Mouse (Mus musculus): ENCODE measurements around the gene Sh3d21. TPM values are rescaled to one million over a fixed set of nuclear protein-coding genes. Genes with fewer than 3 reads are reported as not detected.

Gene Sh3d21
- total and polyA plus RNA-seq, 2 experiments from 2014 or later = 1.7 to 2.1 TPM

DNA sequence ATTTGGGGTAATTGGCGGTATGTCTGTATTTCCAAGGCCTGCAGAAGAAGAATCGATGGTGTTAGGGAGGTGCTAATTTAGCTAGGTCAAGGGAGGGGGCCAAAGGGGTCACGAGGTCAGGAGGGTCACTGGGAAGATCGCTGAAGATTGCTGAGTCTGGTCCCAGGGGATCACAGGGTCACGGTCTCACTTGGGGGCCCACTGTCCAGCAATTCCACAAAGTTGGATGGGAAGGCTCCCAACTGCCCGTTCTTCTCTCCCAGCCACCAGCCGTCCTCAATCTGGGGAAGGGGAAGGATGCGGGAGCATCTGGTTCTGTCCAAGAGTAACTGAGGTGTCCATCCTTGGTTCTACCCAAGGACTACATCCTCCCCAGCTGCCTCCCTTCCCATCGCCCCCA is 1.3 kb downstream of the Sh3d21 start:
- H3K4me3 ChIP-seq (ENCODE audit: low read depth, low read length) = peak overlapping the region; percentile 57
- H3K9me3 ChIP-seq (ENCODE audit: low read length) = no peaks in the 10 kb centered on the region
- H3K4me2 ChIP-seq (ENCODE audit: low read depth) = peak overlapping the region; percentile 99
- H3K9ac ChIP-seq = no peak overlapping the region
- no peak for TF ChIP-seq CTCF (IDR thresholded peaks at IDR 0.05; ENCODE audit: low read depth)
- H3K4me1 ChIP-seq (ENCODE audit: insufficient read depth) = peaks cover 8% of the 10 kb centered on the region; the same call in 1 of the 2 replicates
- no peak for ATAC-seq
- 70% methylated on average over 9 of the region's 9 CpGs for WGBS
- no peak overlapping the region for H3K27ac ChIP-seq (ENCODE audit: low read depth, low read length)
- H3K27me3 ChIP-seq (ENCODE audit: insufficient read depth, low read length) = no peaks in the 10 kb centered on the region
- H3K36me3 ChIP-seq (ENCODE audit: insufficient read depth) = peaks cover 16% of the 10 kb centered on the region
- no peak for DNase-seq

DNA sequence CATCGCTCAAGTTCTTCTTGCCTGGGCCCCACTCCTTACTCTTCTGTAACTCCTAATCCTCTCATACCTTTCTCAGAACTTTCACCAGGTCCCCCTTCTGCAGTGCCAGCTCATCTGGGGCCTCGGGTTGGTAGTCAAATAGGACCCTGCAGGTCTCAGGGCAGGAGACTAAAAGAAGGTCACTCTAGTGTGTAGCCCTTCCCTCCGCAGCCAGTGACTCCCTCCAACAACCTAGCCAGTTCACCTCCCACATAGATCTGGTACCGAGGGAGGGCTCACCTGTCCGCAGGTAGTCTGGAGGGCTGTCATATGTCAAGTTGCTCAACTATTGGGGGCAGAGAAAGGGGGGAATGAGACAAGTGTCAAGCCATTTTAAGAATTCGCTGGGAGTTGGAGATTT is 1.8 kb downstream of the Sh3d21 start:
- Histone ChIP-seq H3K9ac (no peak overlapping the region), H3K4me2 (ENCODE audit: low read depth) (no peak overlapping the region), H3K27ac (ENCODE audit: low read depth, low read length) (no peak overlapping the region), H3K4me1 (ENCODE audit: insufficient read depth) (peaks cover 8% of the 10 kb centered on the region; the same call in 1 of the 2 replicates), H3K4me3 (ENCODE audit: low read depth, low read length) (no peak overlapping the region), H3K27me3 (ENCODE audit: insufficient read depth, low read length) (no peaks in the 10 kb centered on the region), H3K9me3 (ENCODE audit: low read length) (no peaks in the 10 kb centered on the region), H3K36me3 (ENCODE audit: insufficient read depth) (peaks cover 10% of the 10 kb centered on the region)
- 93% methylated on average over 6 of the region's 6 CpGs for WGBS
- DNase-seq = no peak
- TF ChIP-seq CTCF (IDR thresholded peaks at IDR 0.05; ENCODE audit: low read depth) = no peak
- no peak for ATAC-seq

DNA sequence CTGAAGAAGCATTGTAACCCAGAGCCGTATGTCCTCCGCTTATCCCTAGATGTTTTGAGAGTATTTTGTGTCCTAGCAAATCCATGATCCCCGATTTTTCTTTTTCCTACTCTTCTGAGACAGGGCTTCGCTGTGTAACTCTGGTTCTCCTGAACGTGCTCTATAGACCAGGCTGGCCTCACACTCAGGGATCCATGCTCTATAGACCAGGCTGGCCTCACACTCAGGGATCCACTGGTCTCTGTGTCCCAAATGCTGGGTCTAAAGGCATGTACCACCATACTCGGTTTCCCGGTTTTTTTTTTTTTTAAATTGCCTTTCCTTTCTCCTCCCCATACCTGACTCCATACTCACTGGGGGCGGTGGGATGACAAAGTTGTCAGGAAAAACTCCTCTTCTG is 2.3 kb downstream of the Sh3d21 start:
- WGBS = 92% methylated on average over 8 of the region's 8 CpGs
- DNase-seq = no peak

DNA sequence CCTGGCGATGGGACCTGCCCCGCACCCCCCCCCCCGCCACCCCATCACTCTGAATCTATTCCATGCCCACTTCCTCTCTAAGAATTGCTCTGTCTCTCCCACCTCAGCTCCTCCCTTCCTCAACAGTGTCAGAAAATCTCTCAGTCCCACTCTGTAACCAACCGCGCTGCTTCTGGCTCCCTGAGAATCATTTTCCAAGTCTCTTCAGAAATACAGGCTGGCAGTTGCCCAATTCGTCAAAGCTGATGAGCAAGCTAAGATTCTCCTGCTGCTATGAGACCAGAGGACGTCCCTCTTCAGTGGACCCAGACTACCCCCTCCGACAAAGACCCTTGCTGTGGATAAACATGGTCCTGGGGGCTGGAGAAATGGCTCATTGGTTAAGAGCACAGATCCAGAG is 3.8 kb downstream of the Sh3d21 start:
- no peak overlapping the region for H3K4me3 ChIP-seq (ENCODE audit: low read depth, low read length)
- WGBS = 67% methylated on average over 8 of the region's 8 CpGs
- no peak for TF ChIP-seq CTCF (IDR thresholded peaks at IDR 0.05; ENCODE audit: low read depth)
- no peak overlapping the region for H3K9ac ChIP-seq
- DNase-seq (peak; percentile 21), ATAC-seq (no peak)
- no peak overlapping the region for H3K27ac ChIP-seq (ENCODE audit: low read depth, low read length)
- H3K4me2 ChIP-seq (ENCODE audit: low read depth) = no peak overlapping the region
- H3K36me3 ChIP-seq (ENCODE audit: insufficient read depth) = no peaks in the 10 kb centered on the region
- H3K4me1 ChIP-seq (ENCODE audit: insufficient read depth) = peaks cover 8% of the 10 kb centered on the region; the same call in 1 of the 2 replicates
- H3K9me3 ChIP-seq (ENCODE audit: low read length) = no peaks in the 10 kb centered on the region
- no peaks in the 10 kb centered on the region for H3K27me3 ChIP-seq (ENCODE audit: insufficient read depth, low read length)

More for the DNA sequence above, 2.3 kb downstream of the Sh3d21 start:
- no peak for ATAC-seq
- Histone ChIP-seq H3K9ac (no peak overlapping the region), H3K4me3 (ENCODE audit: low read depth, low read length) (no peak overlapping the region), H3K4me1 (ENCODE audit: insufficient read depth) (peaks cover 8% of the 10 kb centered on the region; the same call in 1 of the 2 replicates), H3K27me3 (ENCODE audit: insufficient read depth, low read length) (no peaks in the 10 kb centered on the region), H3K9me3 (ENCODE audit: low read length) (no peaks in the 10 kb centered on the region), H3K27ac (ENCODE audit: low read depth, low read length) (no peak overlapping the region), H3K4me2 (ENCODE audit: low read depth) (no peak overlapping the region), H3K36me3 (ENCODE audit: insufficient read depth) (peaks cover 6% of the 10 kb centered on the region)
- no peak for TF ChIP-seq CTCF (IDR thresholded peaks at IDR 0.05; ENCODE audit: low read depth)

DNA sequence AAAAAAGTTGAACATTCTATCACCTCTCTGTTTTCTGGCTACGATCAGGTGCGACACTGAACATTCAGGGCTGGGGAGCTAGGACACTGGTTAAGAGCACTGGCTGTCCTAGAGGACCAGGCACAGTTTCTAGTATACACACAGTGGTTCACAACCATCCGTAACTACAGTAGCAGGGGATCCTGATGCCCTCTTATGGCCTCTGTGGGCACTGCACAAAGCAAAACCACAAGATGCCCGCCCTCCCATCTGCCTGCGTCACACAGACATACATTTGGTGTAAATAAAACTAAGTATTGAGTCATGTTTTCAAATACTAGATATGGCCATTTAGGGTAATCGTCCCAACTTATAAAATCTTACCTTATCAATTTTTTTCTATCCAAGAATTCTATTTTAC is 5.7 kb downstream of the Sh3d21 start:
- 0 out of 2 replicates have a peak, but pooled peaks have one; percentile 8 for TF ChIP-seq CTCF (IDR thresholded peaks at IDR 0.05; ENCODE audit: low read depth)
- ATAC-seq = no peak
- Histone ChIP-seq H3K9me3 (ENCODE audit: low read length) (no peaks in the 10 kb centered on the region), H3K27me3 (ENCODE audit: insufficient read depth, low read length) (no peaks in the 10 kb centered on the region), H3K4me3 (ENCODE audit: low read depth, low read length) (no peak overlapping the region), H3K4me2 (ENCODE audit: low read depth) (no peak overlapping the region), H3K36me3 (ENCODE audit: insufficient read depth) (no peaks in the 10 kb centered on the region), H3K4me1 (ENCODE audit: insufficient read depth) (no peaks in the 10 kb centered on the region), H3K9ac (no peak overlapping the region), H3K27ac (ENCODE audit: low read depth, low read length) (no peak overlapping the region)
- no peak for DNase-seq
- 89% methylated on average over 6 of the region's 6 CpGs for WGBS

DNA sequence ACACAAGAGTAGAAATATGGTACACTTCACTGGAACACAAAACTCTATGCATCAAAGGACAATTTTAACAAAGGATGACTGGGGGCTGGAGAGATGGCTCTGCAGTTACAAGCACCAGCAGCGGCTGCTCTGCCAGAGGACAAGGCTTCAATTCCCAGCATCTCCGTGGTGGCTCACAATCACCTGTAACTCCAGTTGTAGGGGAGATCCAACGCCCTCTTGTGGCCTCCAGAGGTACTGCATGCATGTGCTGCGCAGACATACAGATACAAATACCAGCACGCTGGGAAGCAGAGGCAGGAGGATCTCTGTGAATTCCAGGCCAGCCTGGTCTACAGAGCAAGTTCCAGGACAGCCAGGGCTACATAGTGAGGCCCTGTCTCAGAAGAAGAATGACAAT is 6.7 kb downstream of the Sh3d21 start:
- no peak for DNase-seq

DNA sequence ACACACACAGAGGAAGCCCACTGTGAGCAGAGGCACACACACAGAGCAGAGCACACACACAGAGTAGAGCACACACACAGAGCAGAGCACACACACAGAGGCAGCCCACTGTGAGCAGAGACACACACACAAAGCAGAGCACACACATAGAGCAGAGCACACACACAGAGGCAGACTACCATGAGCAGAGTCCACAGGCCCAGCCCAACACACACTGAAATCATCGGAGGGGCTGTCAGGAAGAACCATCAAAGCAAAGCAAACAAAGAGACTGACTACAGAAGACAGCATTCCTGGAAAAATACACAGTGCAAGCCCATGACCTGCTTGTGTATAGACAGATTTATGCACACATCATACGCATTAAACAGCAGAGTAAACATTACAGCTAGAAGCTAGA is 7.4 kb downstream of the Sh3d21 start:
- Histone ChIP-seq H3K4me2 (ENCODE audit: low read depth) (no peak overlapping the region), H3K27ac (ENCODE audit: low read depth, low read length) (no peak overlapping the region; the same call in 1 of the 2 replicates), H3K9ac (no peak overlapping the region), H3K4me3 (ENCODE audit: low read depth, low read length) (no peak overlapping the region), H3K27me3 (ENCODE audit: insufficient read depth, low read length) (no peaks in the 10 kb centered on the region), H3K4me1 (ENCODE audit: insufficient read depth) (no peaks in the 10 kb centered on the region), H3K36me3 (ENCODE audit: insufficient read depth) (no peaks in the 10 kb centered on the region), H3K9me3 (ENCODE audit: low read length) (no peaks in the 10 kb centered on the region)
- 61% methylated on average over 2 of the region's 2 CpGs for WGBS
- DNase-seq (no peak), ATAC-seq (0 out of 2 replicates have a peak, but pooled peaks have one; percentile 6)
- TF ChIP-seq CTCF (IDR thresholded peaks at IDR 0.05; ENCODE audit: low read depth) = no peak

More for the DNA sequence above, 6.7 kb downstream of the Sh3d21 start:
- Histone ChIP-seq H3K4me3 (ENCODE audit: low read depth, low read length) (no peak overlapping the region), H3K9ac (no peak overlapping the region), H3K4me2 (ENCODE audit: low read depth) (no peak overlapping the region), H3K9me3 (ENCODE audit: low read length) (no peaks in the 10 kb centered on the region), H3K4me1 (ENCODE audit: insufficient read depth) (no peaks in the 10 kb centered on the region), H3K27me3 (ENCODE audit: insufficient read depth, low read length) (no peaks in the 10 kb centered on the region), H3K27ac (ENCODE audit: low read depth, low read length) (no peak overlapping the region), H3K36me3 (ENCODE audit: insufficient read depth) (no peaks in the 10 kb centered on the region)
- TF ChIP-seq CTCF (IDR thresholded peaks at IDR 0.05; ENCODE audit: low read depth) = peak; percentile 69
- 50% methylated on average over 5 of the region's 5 CpGs for WGBS
- no peak for ATAC-seq
